Mouse (Mus musculus): ENCODE results near the gene Fam129a.
"Not testable (repeated sequence)": the region's sequence is repeated elsewhere in the genome, so short reads cannot be mapped to it uniquely, and the experiment has no call there.

GRCm38 (mm10) chr1:151607957-151608356 is 37.0 kb downstream of the Fam129a start:
- TF ChIP-seq CTCF, EP300 (IDR thresholded peaks at IDR 0.05): not testable (repeated sequence)

Measured in lung, postnatal 0 days (tissue).